12 mouse cellular contexts compared by ENCODE assay signal in genomic region chr17:69421592-69421991, GRCm38 (mm10). TPM values are rescaled to one million over a fixed set of nuclear protein-coding genes. Genes with fewer than 3 reads are reported as not detected.
DNase-seq lines count a peak whose midpoint lies in the region; ATAC-seq and TF ChIP-seq lines count a peak whose summit lies in the region.
"Had no signal": no experiment of that assay in that cellular context is flagged by ENCODE, and none has a peak within 500 bp of the region (broad histone marks: within the 10 kb centered on the region; RNA-seq: fewer than 3 reads in every experiment).

No protein-coding gene starts in this region.

- no peak overlapping the region for H3K4me2 ChIP-seq in limb, embryonic 14.5 days (replicated peaks; ENCODE audit: low read depth, low read length, severe bottlenecking)
- H3K4me2 ChIP-seq in kidney, embryonic 15.5 days = no peak overlapping the region
- H3K4me2 ChIP-seq: intestine, embryonic 15.5 days had no signal

- no peaks in the 10 kb centered on the region for H3K4me1 ChIP-seq in limb, embryonic 14.5 days (ENCODE audit: control insufficient read depth, insufficient read depth, low read length)
- H3K4me1 ChIP-seq in limb, embryonic 10.5 days = peaks cover 12% of the 10 kb centered on the region
- no peaks in the 10 kb centered on the region for H3K4me1 ChIP-seq in ES-Bruce4 (ENCODE audit: control insufficient read depth, insufficient read depth, low read length)
- peaks cover 6% of the 10 kb centered on the region for H3K4me1 ChIP-seq in kidney, embryonic 15.5 days
- H3K4me1 ChIP-seq: intestine, embryonic 15.5 days had no signal

- DNase-seq in limb, embryonic 14.5 days (ENCODE audit: low spot score) = peak; percentile 22
- DNase-seq in limb, embryonic 10.5 days (ENCODE audit: low spot score) = no peak
- peak; percentile 50 for DNase-seq in adipocyte (ENCODE audit: low spot score)
- no peak for DNase-seq in layer of hippocampus, adult 9-10 months (ENCODE audit: low spot score)
- DNase-seq: cerebellum, adult 8-10 months; heart, adult 2 months; thymus, postnatal 36 days had no signal

- no peak for ATAC-seq in limb, embryonic 14.5 days (ENCODE audit: low FRiP score, low read depth)
- ATAC-seq in megakaryocyte progenitor cell, adult 5-6 weeks (replicated peaks; ENCODE audit: poor library complexity) = peak; percentile 33
- ATAC-seq in kidney, embryonic 15.5 days (replicated peaks; ENCODE audit: low FRiP score) = no peak
- ATAC-seq: intestine, embryonic 15.5 days had no signal

- no peak overlapping the region for H3K4me3 ChIP-seq in limb, embryonic 14.5 days (replicated peaks; ENCODE audit: low read length)
- H3K4me3 ChIP-seq in limb, embryonic 10.5 days = no peak overlapping the region
- H3K4me3 ChIP-seq in ES-Bruce4 (ENCODE audit: low read depth, low read length) = peak overlapping the region; percentile 18
- H3K4me3 ChIP-seq in kidney, embryonic 15.5 days (replicated peaks) = no peak overlapping the region
- H3K4me3 ChIP-seq: heart, adult 2 months; intestine, embryonic 15.5 days had no signal

- no peak for TF ChIP-seq POLR2A in limb, embryonic 14.5 days (IDR thresholded peaks at IDR 0.05; ENCODE audit: borderline replicate concordance, extremely low read depth, insufficient read depth, insufficient read length)
- TF ChIP-seq POLR2A in ES-Bruce4 (IDR thresholded peaks at IDR 0.05; ENCODE audit: insufficient read depth, low read length) = no peak

- no peak for TF ChIP-seq CTCF in ES-Bruce4 (IDR thresholded peaks at IDR 0.05; ENCODE audit: low read depth, low read length)

- TF ChIP-seq EP300 in ES-Bruce4 (IDR thresholded peaks at IDR 0.05; ENCODE audit: insufficient read depth, low read depth, low read length) = no peak

- H3K36me3 ChIP-seq in limb, embryonic 14.5 days (ENCODE audit: control insufficient read depth, insufficient read depth, low read length) = no peaks in the 10 kb centered on the region
- no peaks in the 10 kb centered on the region for H3K36me3 ChIP-seq in limb, embryonic 10.5 days
- H3K36me3 ChIP-seq in ES-Bruce4 (ENCODE audit: control insufficient read depth, insufficient read depth, low read length, poor library complexity, severe bottlenecking) = no peaks in the 10 kb centered on the region
- H3K36me3 ChIP-seq in kidney, embryonic 15.5 days = no peaks in the 10 kb centered on the region
- H3K36me3 ChIP-seq: intestine, embryonic 15.5 days had no signal

- H3K9ac ChIP-seq in limb, embryonic 14.5 days (ENCODE audit: low read depth, low read length, severe bottlenecking) = no peak overlapping the region
- H3K9ac ChIP-seq in ES-Bruce4 (ENCODE audit: low read depth, poor library complexity, severe bottlenecking) = peak overlapping the region; percentile 46; the same call in 1 of the 2 replicates
- H3K9ac ChIP-seq in kidney, embryonic 15.5 days = no peak overlapping the region
- H3K9ac ChIP-seq: intestine, embryonic 15.5 days; liver, embryonic 14.5 days had no signal

- WGBS in limb, embryonic 14.5 days = 4% methylated on average over 1 of the region's 1 CpGs
- 7% methylated on average over 1 of the region's 1 CpGs for WGBS in limb, embryonic 10.5 days
- WGBS in kidney, embryonic 15.5 days = 8% methylated on average over 1 of the region's 1 CpGs

- H3K27ac ChIP-seq in limb, embryonic 14.5 days (replicated peaks; ENCODE audit: low read depth, low read length) = no peak overlapping the region
- no peak overlapping the region for H3K27ac ChIP-seq in limb, embryonic 10.5 days
- peak overlapping the region; percentile 23; the same call in 1 of the 2 replicates for H3K27ac ChIP-seq in ES-Bruce4 (ENCODE audit: insufficient read depth, low read length)
- no peak overlapping the region for H3K27ac ChIP-seq in kidney, embryonic 15.5 days
- H3K27ac ChIP-seq: heart, adult 2 months; intestine, embryonic 15.5 days; liver, embryonic 14.5 days had no signal

- no peaks in the 10 kb centered on the region for H3K27me3 ChIP-seq in limb, embryonic 14.5 days (ENCODE audit: control insufficient read depth, insufficient read depth, low read length)
- H3K27me3 ChIP-seq in limb, embryonic 10.5 days (ENCODE audit: low read depth, poor library complexity, severe bottlenecking) = no peaks in the 10 kb centered on the region
- H3K27me3 ChIP-seq in ES-Bruce4 (ENCODE audit: control insufficient read depth, insufficient read depth, low read length, poor library complexity, severe bottlenecking) = no peaks in the 10 kb centered on the region
- H3K27me3 ChIP-seq in kidney, embryonic 15.5 days = no peaks in the 10 kb centered on the region
- H3K27me3 ChIP-seq: intestine, embryonic 15.5 days had no signal

- H3K9me3 ChIP-seq in limb, embryonic 14.5 days (ENCODE audit: control insufficient read depth, low read length) = no peaks in the 10 kb centered on the region
- no peaks in the 10 kb centered on the region for H3K9me3 ChIP-seq in limb, embryonic 10.5 days (replicated peaks)
- H3K9me3 ChIP-seq in ES-Bruce4 (replicated peaks; ENCODE audit: control insufficient read depth, insufficient read depth, low read length, poor library complexity, severe bottlenecking) = no peaks in the 10 kb centered on the region
- H3K9me3 ChIP-seq in kidney, embryonic 15.5 days (replicated peaks) = no peaks in the 10 kb centered on the region
- H3K9me3 ChIP-seq: intestine, embryonic 15.5 days had no signal

RNA-seq across cellular contexts. Expression of gene Akain1, which starts 17.5 kb away (rescaled TPM):
- 0.03 TPM in 1 of 2 replicates, not detected in the other for polyA plus RNA-seq in limb, embryonic 14.5 days (2012; rRNA removed)
- not detected in 2 replicates for polyA plus RNA-seq in limb, embryonic 14.5 days (2014; fragmentation: Nextera tagmentation; extraction: Ambion mirVana)
- not detected in 2 replicates for polyA plus RNA-seq in limb, embryonic 10.5 days (2016; fragmentation: Nextera tagmentation; extraction: Ambion mirVana)
- not detected in 2 replicates for polyA plus RNA-seq in ES-Bruce4 (2011; ENCODE audit: insufficient read depth, insufficient read length, low read depth, missing spikeins)
- total RNA-seq in megakaryocyte progenitor cell, adult 5-6 weeks (2015) = 0.07 TPM in 1 of 2 replicates, not detected in the other
- total RNA-seq in megakaryocyte progenitor cell, adult 5-6 weeks (2017) = not detected in 2 replicates
- not detected in 2 replicates for polyA plus RNA-seq in kidney, embryonic 15.5 days (2015; fragmentation: Nextera tagmentation; extraction: Ambion mirVana)
- total RNA-seq: heart, adult 2 months had no signal
- polyA plus RNA-seq: intestine, embryonic 15.5 days; liver, embryonic 14.5 days had no signal

RNA-seq across cellular contexts. Expression of gene Zbtb14, which starts 38.7 kb away (rescaled TPM):
- polyA plus RNA-seq in limb, embryonic 14.5 days (2012; rRNA removed) = 12.7 and 13.1 TPM in 2 replicates
- 17.7 and 19.4 TPM in 2 replicates for polyA plus RNA-seq in limb, embryonic 14.5 days (2014; fragmentation: Nextera tagmentation; extraction: Ambion mirVana)
- 26.6 and 30.3 TPM in 2 replicates for polyA plus RNA-seq in limb, embryonic 10.5 days (2016; fragmentation: Nextera tagmentation; extraction: Ambion mirVana)
- polyA plus RNA-seq in ES-Bruce4 (2011; ENCODE audit: insufficient read depth, insufficient read length, low read depth, missing spikeins) = 16.9 and 17.5 TPM in 2 replicates
- 19.8 and 22.0 TPM in 2 replicates for total RNA-seq in megakaryocyte progenitor cell, adult 5-6 weeks (2015)
- 22.8 and 26.3 TPM in 2 replicates for total RNA-seq in megakaryocyte progenitor cell, adult 5-6 weeks (2017)
- 24.0 and 26.0 TPM in 2 replicates for polyA plus RNA-seq in kidney, embryonic 15.5 days (2015; fragmentation: Nextera tagmentation; extraction: Ambion mirVana)

Comparison
In these comparisons a context has a peak if more than half of its experiments do, and no peak if none do; other contexts are left out.
1. DNase-seq: peak in limb, embryonic 14.5 days (single experiment) and adipocyte (single experiment); none in limb, embryonic 10.5 days (single experiment) and layer of hippocampus, adult 9-10 months (single experiment).